Mouse (Mus musculus): ENCODE measurements around the gene Rhox4a2. TPM values are rescaled to one million over a fixed set of nuclear protein-coding genes. Genes with fewer than 3 reads are reported as not detected.

Rhox4a2 gene
- total RNA-seq (2023), result not detected

DNA sequence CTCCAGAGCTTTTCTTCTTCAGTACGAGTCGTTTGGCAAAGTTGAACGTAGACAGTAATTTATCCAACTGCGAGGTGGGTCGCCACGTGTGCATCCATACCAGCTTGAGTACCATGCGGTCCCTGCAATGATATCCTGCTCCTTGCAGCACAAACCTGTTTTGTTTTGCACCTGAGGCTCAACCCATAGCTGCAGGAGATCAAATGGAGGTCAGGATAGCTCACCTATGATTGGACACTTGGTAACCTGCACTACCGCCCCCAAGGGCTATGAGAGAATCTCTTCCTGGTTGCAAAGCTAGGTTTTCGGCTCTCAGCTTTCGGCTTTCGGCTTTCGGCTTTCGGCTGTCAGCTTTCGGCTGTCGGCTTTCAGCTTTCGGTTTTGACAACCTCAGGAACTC, at the start of gene Rhox4a2:
Gene Rhox4a2, plus strand, starts transcription at position 301 of the 400 bp plus-strand sequence.

DNA sequence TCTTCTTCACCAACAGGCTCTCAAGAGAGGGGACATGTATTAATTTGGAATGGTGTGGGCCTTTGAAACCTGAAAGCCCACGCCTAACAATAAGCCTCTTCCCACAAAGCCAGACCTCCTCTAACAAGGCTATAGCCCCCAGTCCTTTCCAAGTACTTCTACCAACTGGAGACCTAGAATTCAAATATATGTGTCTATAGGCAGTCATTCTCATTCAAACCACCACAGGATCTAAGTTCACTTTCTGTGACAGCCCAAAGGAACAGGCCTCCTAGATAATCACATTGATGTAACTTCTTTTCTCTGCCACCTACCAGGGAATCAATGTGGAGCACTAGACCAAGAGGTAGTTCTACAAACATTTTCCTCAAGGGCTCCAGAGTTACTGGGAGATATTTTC, 10.9 kb upstream of the Rhox4a2 start, which contains the start of gene Rhox3a2:
Gene Rhox3a2, plus strand, starts transcription at position 301 of the 400 bp plus-strand sequence.

DNA sequence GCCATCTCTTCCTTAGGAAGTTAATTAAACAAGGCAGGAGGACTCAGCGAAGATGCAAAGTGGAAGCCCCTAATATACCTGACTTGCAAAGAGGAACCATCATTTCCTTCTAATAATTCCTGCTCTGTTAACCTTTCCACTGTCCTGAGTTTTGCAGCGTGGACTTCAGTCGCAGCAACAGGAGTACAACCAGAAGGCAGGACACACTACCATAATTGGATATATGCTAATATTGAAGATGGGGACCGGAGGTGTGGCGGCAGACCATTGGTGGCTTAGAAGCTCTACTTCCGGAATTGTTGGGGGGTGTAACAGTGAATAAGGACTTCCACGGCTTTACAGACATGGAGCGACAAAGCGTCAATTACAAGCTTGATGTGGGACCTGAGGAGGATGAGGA, 21.1 kb downstream of the Rhox4a2 start, which contains the start of gene Rhox2b:
Gene Rhox2b, plus strand, starts transcription at position 301 of the 400 bp plus-strand sequence.

DNA sequence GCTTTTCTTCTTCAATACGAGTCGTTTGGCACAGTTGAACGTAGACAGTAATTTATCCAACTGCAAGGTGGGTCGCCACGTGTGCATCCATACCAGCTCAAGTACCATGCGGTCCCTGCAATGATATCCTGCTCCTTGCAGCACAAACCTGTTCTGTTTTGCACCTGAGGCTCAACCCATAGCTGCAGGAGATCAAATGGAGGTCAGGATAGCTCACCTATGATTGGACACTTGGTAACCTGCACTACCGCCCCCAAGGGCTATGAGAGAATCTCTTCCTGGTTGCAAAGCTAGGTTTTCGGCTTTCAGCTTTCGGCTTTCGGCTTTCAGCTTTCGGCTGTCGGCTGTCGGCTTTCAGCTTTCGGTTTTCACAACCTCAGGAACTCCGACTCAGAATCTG, 41.5 kb downstream of the Rhox4a2 start, which contains the start of gene Rhox4b:
Gene Rhox4b, plus strand, starts transcription at position 301 of the 400 bp plus-strand sequence.

Other genes starting within 250 kb of the Rhox4a2 start
- not detected for gene Akap14, start 222.0 kb upstream of the Rhox4a2 start, total RNA-seq (2023)
- 100 to 1,000 TPM; 116 to 119 TPM for gene Ndufa1, start 199.7 kb upstream of the Rhox4a2 start, total RNA-seq (2023)
- gene Rnf113a1, start 199.6 kb upstream of the Rhox4a2 start, total RNA-seq (2023), result 1 to 10 TPM; 5.4 to 6.5 TPM
- not detected for gene Gm9, start 179.8 kb upstream of the Rhox4a2 start, total RNA-seq (2023)
- gene Rhox1, start 168.6 kb upstream of the Rhox4a2 start, total RNA-seq (2023), result not detected
- not detected for gene Rhox2a, start 145.9 kb upstream of the Rhox4a2 start, total RNA-seq (2023)
- gene Rhox3a, start 140.9 kb upstream of the Rhox4a2 start, total RNA-seq (2023), result not detected
- not detected for gene Rhox4a, start 125.5 kb upstream of the Rhox4a2 start, total RNA-seq (2023)
- not detected for gene Rhox3a2, start 10.8 kb upstream of the Rhox4a2 start, total RNA-seq (2023)
- gene Rhox2b, start 21.2 kb downstream of the Rhox4a2 start, total RNA-seq (2023), result not detected
- gene Rhox4b, start 41.6 kb downstream of the Rhox4a2 start, total RNA-seq (2023), result not detected
- not detected for gene Rhox2c, start 62.8 kb downstream of the Rhox4a2 start, total RNA-seq (2023)
- not detected for gene Rhox3c, start 67.7 kb downstream of the Rhox4a2 start, total RNA-seq (2023)
- not detected for gene Rhox4c, start 89.5 kb downstream of the Rhox4a2 start, total RNA-seq (2023)
- gene Rhox2d, start 102.6 kb downstream of the Rhox4a2 start, total RNA-seq (2023), result not detected
- not detected for gene Rhox4d, start 123.5 kb downstream of the Rhox4a2 start, total RNA-seq (2023)
- not detected for gene Rhox2e, start 139.6 kb downstream of the Rhox4a2 start, total RNA-seq (2023)
- not detected for gene Rhox3e, start 151.2 kb downstream of the Rhox4a2 start, total RNA-seq (2023)
- not detected for gene Rhox4e, start 166.6 kb downstream of the Rhox4a2 start, total RNA-seq (2023)
- not detected for gene Rhox2f, start 180.6 kb downstream of the Rhox4a2 start, total RNA-seq (2023)
- gene Rhox3f, start 190.1 kb downstream of the Rhox4a2 start, total RNA-seq (2023), result not detected
- not detected for gene Rhox4f, start 216.9 kb downstream of the Rhox4a2 start, total RNA-seq (2023)
- not detected for gene Rhox3g, start 237.8 kb downstream of the Rhox4a2 start, total RNA-seq (2023)